Mouse (Mus musculus): ENCODE data around the gene Tspan14.

DNA sequence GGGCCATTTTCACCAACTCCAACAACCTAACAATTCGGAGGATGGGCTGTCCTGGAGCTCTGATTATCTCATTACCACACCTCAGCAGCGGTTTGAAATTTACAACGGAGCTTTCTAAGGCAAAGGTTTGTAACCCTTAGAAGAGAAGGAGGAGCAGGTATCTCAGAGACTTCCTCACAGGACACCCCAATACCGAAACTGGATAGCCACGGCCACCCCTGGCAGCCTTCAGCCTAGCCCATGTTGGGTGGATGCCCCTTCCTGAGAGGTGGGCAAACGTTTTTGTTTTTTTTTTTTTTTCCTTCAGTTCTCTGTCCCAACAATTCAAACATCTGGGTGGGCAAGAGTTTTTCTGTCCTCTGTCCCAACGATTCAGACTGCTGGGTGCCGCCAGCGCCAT, 46.5 kb upstream of the Tspan14 start:
- TF ChIP-seq CTCF (IDR thresholded peaks at IDR 0.05; ENCODE audit: borderline replicate concordance, control insufficient read depth, extremely low read depth, insufficient read depth, low read length, poor library complexity): no peak
- TF ChIP-seq POLR2A (IDR thresholded peaks at IDR 0.05; ENCODE audit: control insufficient read depth, extremely low read depth, insufficient read depth, low read length, poor library complexity): no peak
